Mouse (Mus musculus) embryo, embryonic 10.5 days (tissue): ENCODE measurements at regions not wholly inside any gene's neighbourhood (a gene's known extent, or its start where the extent isn't known, plus 50 kb on each side); places are given as distances from the start of the nearest gene placed in this dataset.
"Not testable (repeated sequence)": the region's sequence is repeated elsewhere in the genome, so short reads cannot be mapped to it uniquely, and the experiment has no call there.

Experiments
- DNase-seq: peaks from one replicate; pipeline ENCODE4 v3.0.0-alpha.2; 2015; ENCODE audit warnings: low spot score

GRCm38 (mm10) chr7:113010150-113010549 lies 56.4 kb downstream of the Rassf10 start:
- no peak for DNase-seq

- DNase-seq: peak; percentile 25
Observed at GRCm38 (mm10) chr7:113017092-113017755, 63.5 kb downstream of the Rassf10 start.

GRCm38 (mm10) chr7:113021412-113021811 lies 67.7 kb downstream of the Rassf10 start:
- no peak for DNase-seq

- DNase-seq: no peak
Observed at GRCm38 (mm10) chr7:113022516-113022915, 68.8 kb downstream of the Rassf10 start.

- DNase-seq: no peak
Observed at GRCm38 (mm10) chr7:113025758-113026157, 72.0 kb downstream of the Rassf10 start.

- DNase-seq: no peak
Observed at GRCm38 (mm10) chr7:113026290-113027075, 72.7 kb downstream of the Rassf10 start.

- DNase-seq: no peak
Observed at GRCm38 (mm10) chr7:113027125-113027801, 73.5 kb downstream of the Rassf10 start.

- DNase-seq: no peak
Observed at GRCm38 (mm10) chr7:113030053-113030752, 76.4 kb downstream of the Rassf10 start.

GRCm38 (mm10) chr7:113035751-113036150 lies 82.0 kb downstream of the Rassf10 start:
- DNase-seq: no peak

GRCm38 (mm10) chr7:113037825-113038613 lies 84.3 kb downstream of the Rassf10 start:
- DNase-seq: no peak

- DNase-seq: no peak
Observed at GRCm38 (mm10) chr7:113038906-113039671, 85.3 kb downstream of the Rassf10 start.

- not testable (repeated sequence) for DNase-seq
Observed at GRCm38 (mm10) chr7:113045613-113046159, 91.9 kb downstream of the Rassf10 start.

- no peak for DNase-seq
Observed at GRCm38 (mm10) chr7:113046406-113046805, 92.6 kb downstream of the Rassf10 start.

GRCm38 (mm10) chr7:113047583-113047982 lies 93.8 kb downstream of the Rassf10 start:
- no peak for DNase-seq

- peak; percentile 30 for DNase-seq
Observed at GRCm38 (mm10) chr7:113048097-113048795, 94.5 kb downstream of the Rassf10 start.

GRCm38 (mm10) chr7:113049440-113049839 lies 95.7 kb downstream of the Rassf10 start:
- no peak for DNase-seq

- no peak for DNase-seq
Observed at GRCm38 (mm10) chr7:113052952-113053351, 99.2 kb downstream of the Rassf10 start.

- DNase-seq: no peak
Observed at GRCm38 (mm10) chr7:113056421-113056820, 102.7 kb downstream of the Rassf10 start.

- DNase-seq: peak; percentile 43
Observed at GRCm38 (mm10) chr7:113059211-113059966, 105.6 kb downstream of the Rassf10 start.
